In genomic region chr2:157043987-157044386, GRCm38 (mm10) we compare ENCODE assay signal across 13 mouse cellular contexts. TPM values are rescaled to one million over a fixed set of nuclear protein-coding genes. Genes with fewer than 3 reads are reported as not detected.
DNase-seq lines count a peak whose midpoint lies in the region; TF ChIP-seq lines count a peak whose summit lies in the region.
"Had no signal": no experiment of that assay in that cellular context is flagged by ENCODE, and none has a peak within 500 bp of the region (broad histone marks: within the 10 kb centered on the region; RNA-seq: fewer than 3 reads in every experiment).

No protein-coding gene starts in this region.

- H3K79me2 ChIP-seq in C2C12 (ENCODE audit: control insufficient read depth, insufficient read depth) = peaks cover 35% of the 10 kb centered on the region

- peaks cover 4% of the 10 kb centered on the region for H3K79me3 ChIP-seq in C2C12 (ENCODE audit: low read depth)

- H3K4me3 ChIP-seq in layer of hippocampus, adult 2 months = no peak overlapping the region
- no peak overlapping the region for H3K4me3 ChIP-seq in C2C12 (ENCODE audit: insufficient read depth, poor library complexity, severe bottlenecking)
- H3K4me3 ChIP-seq: hindbrain, embryonic 12.5 days; limb, embryonic 15.5 days; midbrain, embryonic 15.5 days had no signal

- no peaks in the 10 kb centered on the region for H3K27me3 ChIP-seq in C2C12 (ENCODE audit: control insufficient read depth, insufficient read depth, insufficient read length)
- H3K27me3 ChIP-seq: hindbrain, embryonic 12.5 days; limb, embryonic 15.5 days; midbrain, embryonic 15.5 days had no signal

- H3ac ChIP-seq in C2C12 (ENCODE audit: control insufficient read depth, insufficient read length, low read depth) = no peak overlapping the region

- no peak for DNase-seq in layer of hippocampus, adult 2 months (ENCODE audit: low spot score in 2 of 2)
- no peak for DNase-seq in layer of hippocampus, adult 8-10 months (ENCODE audit: low spot score in 2 of 2)
- DNase-seq in 416B (ENCODE audit: low read depth) = peak; percentile 41
- peak; percentile 51 for DNase-seq in embryo, embryonic 10.5 days (ENCODE audit: low spot score)
- DNase-seq in Muller cell, postnatal 12 days (ENCODE audit: inconsistent ontology term) = no peak
- DNase-seq in kidney, adult 11 months = no peak
- DNase-seq in right cerebral cortex, postnatal 36 days (ENCODE audit: low spot score in 2 of 2) = no peak
- DNase-seq: cerebellum, adult 9-10 months; heart, adult 11 months had no signal

- H3K36me3 ChIP-seq in C2C12 (ENCODE audit: control insufficient read depth, insufficient read depth) = peaks cover 74% of the 10 kb centered on the region

- 0 out of 2 replicates have a peak overlapping the region, but pooled peaks have one; percentile 2 for H3K27ac ChIP-seq in layer of hippocampus, adult 2 months
- H3K27ac ChIP-seq: hindbrain, embryonic 12.5 days; limb, embryonic 15.5 days; midbrain, embryonic 15.5 days had no signal

- TF ChIP-seq CTCF in layer of hippocampus, adult 2 months (conservative IDR thresholded peaks at IDR 0.05) = peak; percentile 67
- TF ChIP-seq CTCF in C2C12 (IDR thresholded peaks at IDR 0.05; ENCODE audit: control insufficient read depth, insufficient read depth, insufficient read length) = peak; percentile 20

TF ChIP-seq in C2C12, 6 proteins besides CTCF, POLR2A, EP300 and RAD21:
- no peak for TF ChIP-seq MYOD1 (IDR thresholded peaks at IDR 0.05; ENCODE audit: control insufficient read depth, insufficient read length, low read depth)
- TF ChIP-seq CEBPB (IDR thresholded peaks at IDR 0.05; ENCODE audit: low read depth) = no peak

RNA-seq across cellular contexts. Expression of gene Soga1, which starts 35.1 kb away (rescaled TPM):
- 10 to 100 TPM; 31.4 to 36.3 TPM for total RNA-seq in layer of hippocampus, adult 2 months (2021)
- 10 to 100 TPM; 30.9 to 38.3 (median 34.4) TPM for total RNA-seq in layer of hippocampus, adult 8-10 months (2022)
- polyA plus RNA-seq in C2C12 (2012; fragmentation: generic; extraction: Trizol) = 13.9 TPM

RNA-seq across cellular contexts. Expression of gene Dsn1, which starts 37.0 kb away (rescaled TPM):
- 1 to 10 TPM; 2.8 to 3.7 TPM for total RNA-seq in layer of hippocampus, adult 2 months (2021)
- total RNA-seq in layer of hippocampus, adult 8-10 months (2022) = 1 to 10 TPM; 4.5 to 6.3 (median 5.3) TPM
- 12.0 TPM for polyA plus RNA-seq in C2C12 (2012; fragmentation: generic; extraction: Trizol)

RNA-seq across cellular contexts. Expression of gene Tldc2, which starts 42.9 kb away (rescaled TPM):
- not detected for total RNA-seq in layer of hippocampus, adult 2 months (2021)
- total RNA-seq in layer of hippocampus, adult 8-10 months (2022) = not detected
- polyA plus RNA-seq in C2C12 (2012; fragmentation: generic; extraction: Trizol) = not detected
- polyA plus RNA-seq: hindbrain, embryonic 12.5 days; limb, embryonic 15.5 days; midbrain, embryonic 15.5 days had no signal

RNA-seq across cellular contexts. Expression of gene Ndrg3, which starts 52.1 kb away (rescaled TPM):
- total RNA-seq in layer of hippocampus, adult 2 months (2021) = 100 to 1,000 TPM; 416 to 430 TPM
- 100 to 1,000 TPM; 385 to 449 (median 420) TPM for total RNA-seq in layer of hippocampus, adult 8-10 months (2022)
- 29.1 TPM for polyA plus RNA-seq in C2C12 (2012; fragmentation: generic; extraction: Trizol)

Comparison
In these comparisons a context has a peak if more than half of its experiments do, and no peak if none do; other contexts are left out.
1. DNase-seq: peak in 416B (single experiment) and embryo, embryonic 10.5 days (single experiment); none in layer of hippocampus, adult 2 months (0 of 2), layer of hippocampus, adult 8-10 months (0 of 2), Muller cell, postnatal 12 days (single experiment), kidney, adult 11 months (single experiment) and right cerebral cortex, postnatal 36 days (0 of 2).